Mouse (Mus musculus): ENCODE measurements around the gene Hpd. TPM values are rescaled to one million over a fixed set of nuclear protein-coding genes. Genes with fewer than 3 reads are reported as not detected.

Gene Hpd
- total RNA-seq, 1 experiment from 2014 or later = not detected

GRCm38 (mm10) chr5:123137044-123137909 is 45.2 kb downstream of the Hpd start:
- ATAC-seq (replicated peaks; ENCODE audit: low read depth, poor library complexity, severe bottlenecking) = no peak

- peak; percentile 13 for ATAC-seq (replicated peaks; ENCODE audit: low read depth, poor library complexity, severe bottlenecking)
These were observed 46.0 kb downstream of the Hpd start for GRCm38 (mm10) chr5:123136361-123137043.

- no peak for ATAC-seq (replicated peaks; ENCODE audit: low read depth, poor library complexity, severe bottlenecking)
These were observed 46.8 kb downstream of the Hpd start for GRCm38 (mm10) chr5:123135471-123136360.

GRCm38 (mm10) chr5:123134875-123135382 is 47.6 kb downstream of the Hpd start:
- ATAC-seq (replicated peaks; ENCODE audit: low read depth, poor library complexity, severe bottlenecking) = no peak

GRCm38 (mm10) chr5:123134186-123134874 is 48.2 kb downstream of the Hpd start:
- ATAC-seq (replicated peaks; ENCODE audit: low read depth, poor library complexity, severe bottlenecking) = no peak

DNA sequence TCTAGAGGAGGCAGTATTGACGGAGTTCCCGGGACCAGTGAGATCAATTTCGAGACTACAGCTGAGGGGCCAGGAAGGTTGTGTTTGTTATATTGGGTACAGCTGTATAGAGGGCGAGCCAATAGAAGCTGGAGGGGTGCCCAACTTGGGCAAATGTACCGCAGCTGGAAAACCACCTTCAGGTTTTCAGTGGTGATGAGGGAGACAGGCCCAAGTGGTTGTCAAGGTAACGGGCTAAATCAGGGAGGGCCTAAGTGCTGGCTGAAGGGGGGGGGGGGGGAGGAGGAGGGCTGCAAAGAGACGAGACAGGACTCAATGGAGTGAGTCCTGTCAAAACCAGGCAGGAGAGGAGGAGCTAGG is 48.8 kb downstream of the Hpd start:
- no peak for ATAC-seq (replicated peaks; ENCODE audit: low read depth, poor library complexity, severe bottlenecking)

GRCm38 (mm10) chr5:123133083-123133783 is 49.3 kb downstream of the Hpd start:
- peak; percentile 16; the same call in 1 of the 2 replicates for ATAC-seq (replicated peaks; ENCODE audit: low read depth, poor library complexity, severe bottlenecking)

DNA sequence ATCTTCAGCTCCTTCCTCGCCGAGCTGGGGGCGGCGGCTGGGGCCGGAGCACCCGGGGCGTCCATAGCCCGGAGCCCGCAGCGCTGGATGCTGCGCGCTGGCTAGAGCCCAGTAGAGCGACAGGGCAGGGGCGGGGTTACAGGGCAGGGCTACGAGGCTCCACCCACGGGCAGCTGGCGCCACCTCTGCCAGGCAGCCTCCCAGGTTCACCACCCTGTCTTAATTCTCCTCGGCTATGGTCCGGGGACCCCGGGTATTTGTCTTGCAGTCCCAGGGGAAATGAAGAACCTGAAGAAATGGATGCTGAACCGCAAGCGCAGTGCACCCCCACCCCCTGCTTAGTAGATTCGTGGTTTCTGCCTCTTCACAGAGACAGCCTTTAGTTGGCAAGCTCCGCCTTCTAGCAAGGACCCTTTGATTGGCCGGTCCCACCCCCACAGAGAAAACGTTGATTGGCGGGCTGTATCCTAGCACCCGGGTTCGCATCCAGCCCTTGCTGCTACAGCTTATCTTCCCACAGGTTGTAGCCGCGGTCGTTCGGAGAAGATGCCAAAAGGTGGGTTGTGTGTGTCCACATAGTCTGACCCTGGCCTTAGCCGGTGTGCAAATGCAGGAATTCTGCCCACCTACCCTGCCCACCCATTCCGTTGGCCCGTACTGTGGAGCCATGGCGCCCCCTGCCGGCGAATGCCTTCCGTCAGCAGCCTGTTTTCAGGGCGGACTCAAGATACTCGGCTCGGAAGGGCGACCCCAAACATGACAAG is 50.0 kb downstream of the Hpd start, which contains the start of gene Rhof:
Rhof (minus strand) TSS at position 385 of the 764 bp plus-strand sequence.
- ATAC-seq (replicated peaks; ENCODE audit: low read depth, poor library complexity, severe bottlenecking) = peak; percentile 38

GRCm38 (mm10) chr5:123130814-123131148 is 51.7 kb downstream of the Hpd start:
- no peak for ATAC-seq (replicated peaks; ENCODE audit: low read depth, poor library complexity, severe bottlenecking)

DNA sequence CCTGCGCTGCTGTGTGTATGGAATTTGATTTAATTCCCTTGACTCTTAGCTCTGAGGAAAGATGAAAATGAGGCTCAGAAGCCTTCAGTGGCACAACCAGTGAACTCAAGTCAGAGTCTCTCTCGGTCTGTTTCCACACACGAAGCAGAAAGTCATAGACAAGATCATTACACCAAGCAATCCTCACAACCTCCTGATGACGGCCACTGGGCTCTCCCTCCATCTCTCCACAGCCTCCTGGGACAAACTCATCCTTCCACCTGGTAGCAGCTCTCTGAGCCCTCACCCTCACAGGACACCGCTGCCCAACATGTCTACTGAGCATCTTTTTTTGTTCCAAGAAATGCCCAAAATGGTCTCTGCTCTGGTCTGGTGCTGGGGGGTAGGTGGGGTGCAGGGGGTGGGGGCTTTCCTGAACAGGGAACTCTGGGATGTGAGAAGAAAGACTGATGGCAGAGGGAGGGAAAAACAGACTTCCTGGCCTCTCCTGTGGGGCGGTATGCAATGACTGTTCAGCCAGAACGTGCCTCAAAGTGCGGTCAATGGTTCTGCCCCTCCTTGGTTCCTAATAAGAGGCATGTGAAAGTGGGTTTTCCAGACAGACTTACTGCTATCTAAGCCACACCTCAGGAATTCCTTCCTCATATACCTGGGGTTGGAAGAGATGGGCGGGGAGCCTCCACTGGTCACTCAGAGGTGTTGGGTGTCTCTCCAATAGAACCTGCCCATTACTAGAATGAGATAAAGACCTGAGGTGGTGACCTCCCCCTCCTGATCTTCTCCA is 52.3 kb downstream of the Hpd start:
- no peak for ATAC-seq (replicated peaks; ENCODE audit: low read depth, poor library complexity, severe bottlenecking)

- no peak for ATAC-seq (replicated peaks; ENCODE audit: low read depth, poor library complexity, severe bottlenecking)
These were observed 53.3 kb downstream of the Hpd start for GRCm38 (mm10) chr5:123129170-123129757.

DNA sequence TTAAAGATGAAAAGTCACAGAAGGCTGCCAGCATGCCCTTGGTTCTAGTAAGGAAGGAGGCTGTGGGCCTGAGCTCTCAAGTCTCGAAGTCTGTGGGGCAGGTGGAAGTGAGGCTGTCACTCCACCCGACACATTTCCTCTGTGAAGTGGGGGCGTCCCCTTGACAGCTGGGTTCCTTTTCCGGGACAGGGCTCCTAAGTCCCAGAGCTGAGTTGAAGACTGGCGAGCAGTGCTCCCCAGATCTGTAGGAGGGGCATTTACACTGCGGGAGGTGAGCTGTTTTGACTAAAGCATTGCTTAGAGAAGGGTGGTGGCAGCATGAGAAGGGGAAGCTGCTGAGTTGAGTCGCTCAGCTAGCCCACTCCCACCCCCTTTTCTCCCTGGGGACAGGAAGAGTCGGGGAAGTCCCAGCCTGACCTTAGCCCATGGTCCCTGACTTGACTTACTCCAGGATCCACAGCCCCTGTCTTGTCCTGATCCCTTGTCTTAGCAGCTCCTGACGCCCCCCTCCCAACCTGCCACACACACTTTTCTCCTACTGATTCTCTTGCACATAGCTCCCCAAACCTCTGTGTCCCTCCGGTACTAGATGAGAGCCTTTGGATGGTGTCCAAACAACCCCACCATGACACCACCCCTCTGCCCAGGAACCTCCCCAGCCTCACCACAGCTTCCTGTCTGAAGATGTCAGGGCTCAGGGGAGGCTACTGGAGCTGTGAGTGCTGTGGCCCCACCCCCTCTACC is 53.9 kb downstream of the Hpd start:
- ATAC-seq (replicated peaks; ENCODE audit: low read depth, poor library complexity, severe bottlenecking) = peak; percentile 60

GRCm38 (mm10) chr5:123127031-123127430 is 55.5 kb downstream of the Hpd start:
- no peak for ATAC-seq (replicated peaks; ENCODE audit: low read depth, poor library complexity, severe bottlenecking)

DNA sequence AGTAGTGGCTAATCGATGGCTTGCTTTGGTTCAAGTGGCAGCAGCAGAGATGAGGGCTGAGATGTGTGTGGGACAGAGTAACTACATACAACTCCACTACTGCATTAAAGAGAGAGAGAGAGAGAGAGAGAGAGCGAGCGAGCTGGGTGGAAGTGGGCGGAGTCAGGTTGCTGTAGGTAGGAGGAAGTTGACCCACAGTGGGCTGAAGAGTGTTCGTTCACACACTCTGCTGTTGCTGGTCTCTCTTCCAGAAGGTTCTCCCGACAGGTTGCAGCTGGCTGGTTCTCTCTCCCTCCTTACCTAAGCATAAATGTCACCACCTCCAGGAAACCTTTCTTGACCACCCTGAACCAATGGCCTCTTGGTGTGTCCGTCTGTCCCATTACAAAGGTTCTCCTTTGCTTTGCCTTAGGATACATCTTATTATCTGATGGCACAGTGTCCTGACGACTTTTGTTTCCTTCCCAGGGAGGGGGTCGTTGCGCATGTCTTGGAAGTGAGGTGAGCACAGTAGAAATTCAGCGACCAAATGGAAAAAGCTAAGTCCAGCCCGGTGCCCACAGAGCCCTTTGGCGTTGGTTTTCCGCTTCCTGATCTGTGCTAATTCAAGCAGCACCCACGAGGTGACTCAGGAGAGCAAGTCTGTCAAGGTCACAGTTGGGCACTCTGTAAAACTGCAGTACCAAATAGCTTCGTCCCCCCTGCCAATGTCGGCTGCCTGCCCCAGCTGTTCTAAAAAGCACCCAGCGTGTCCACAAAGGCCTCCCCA is 56.7 kb downstream of the Hpd start:
- peak; percentile 30; the same call in 1 of the 2 replicates for ATAC-seq (replicated peaks; ENCODE audit: low read depth, poor library complexity, severe bottlenecking)

GRCm38 (mm10) chr5:123125105-123125504 is 57.4 kb downstream of the Hpd start:
- no peak for ATAC-seq (replicated peaks; ENCODE audit: low read depth, poor library complexity, severe bottlenecking)

DNA sequence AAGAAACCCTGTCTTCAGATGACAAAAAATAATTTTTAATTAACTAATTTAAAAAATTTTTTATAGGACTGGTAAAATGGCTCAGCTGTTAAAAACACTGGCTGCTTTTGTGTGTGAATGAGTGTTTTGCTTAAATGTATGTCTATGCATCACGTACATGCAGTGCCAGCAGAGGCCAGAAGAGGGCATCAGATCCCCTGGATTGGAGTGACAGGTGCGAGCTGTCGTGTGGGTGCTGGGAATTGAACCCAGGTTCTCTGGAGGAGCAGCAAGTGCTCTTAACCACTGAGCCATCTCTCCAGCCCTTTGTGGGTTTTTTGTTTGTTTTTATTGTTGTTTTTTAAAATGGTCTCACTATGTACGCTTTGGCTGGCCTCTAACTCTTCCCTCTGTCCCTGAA is 60.3 kb downstream of the Hpd start:
- no peak for ATAC-seq (replicated peaks; ENCODE audit: low read depth, poor library complexity, severe bottlenecking)
